Mouse (Mus musculus) midbrain, embryonic 14.5 days (tissue): Measurements from ENCODE around the gene Medag. TPM values are rescaled to one million over a fixed set of nuclear protein-coding genes. Genes with fewer than 3 reads are reported as not detected.

Experiments used
- ATAC-seq: fragments of 200-750 bp; cut with Nextera tagmentation; 2 replicates; pipeline ENCODE4 v1.8.0; 2017; ENCODE audit warnings: moderate number of reproducible peaks, moderate library complexity; ENCODE audit not compliant: low FRiP score, low TSS enrichment
- DNase-seq: peaks from one replicate; pipeline ENCODE4 v3.0.0-alpha.2; 2015
- H3K27ac ChIP-seq: fragments of 300-500 bp; sonication (generic); replicated peaks from 2 replicates; pipeline ENCODE4 v1.5.1; 2014; ENCODE audit warnings: mild to moderate bottlenecking, low read depth, low read length, moderate library complexity
- H3K27me3 ChIP-seq: fragments of 300-500 bp; sonication (generic); 2 replicates; pipeline ENCODE4 v1.6.1; 2014; ENCODE audit warnings: low read length, control low read depth, mixed read lengths; ENCODE audit not compliant: control insufficient read depth, insufficient read depth
- H3K36me3 ChIP-seq: fragments of 300-500 bp; sonication (generic); 2 replicates; pipeline ENCODE4 v1.6.1; 2014; ENCODE audit warnings: low read length, control low read depth; ENCODE audit not compliant: control insufficient read depth, insufficient read depth
- H3K4me1 ChIP-seq: fragments of 300-500 bp; sonication (generic); 2 replicates; pipeline ENCODE4 v1.6.1; 2014; ENCODE audit warnings: mild to moderate bottlenecking, antibody characterized with exemption, low read length, control low read depth; ENCODE audit not compliant: control insufficient read depth, insufficient read depth
- H3K4me2 ChIP-seq: fragments of 300-500 bp; sonication (generic); 2 replicates; pipeline ENCODE4 v1.6.1; 2014; ENCODE audit warnings: mild to moderate bottlenecking, low read length, moderate library complexity
- H3K4me3 ChIP-seq: fragments of 300-500 bp; sonication (generic); replicated peaks from 2 replicates; pipeline ENCODE4 v1.5.1; 2014; ENCODE audit warnings: low read depth, low read length
- H3K9ac ChIP-seq: fragments of 300-500 bp; sonication (generic); replicated peaks from 2 replicates; pipeline ENCODE4 v1.6.1; 2014; ENCODE audit warnings: mild to moderate bottlenecking, low read length, moderate library complexity
- H3K9me3 ChIP-seq: fragments of 300-500 bp; sonication (generic); 2 replicates; pipeline ENCODE4 v1.6.1; 2016; ENCODE audit warnings: low read length, control low read depth, mixed read lengths; ENCODE audit not compliant: control insufficient read depth
- WGBS: fragments of 180-500 bp; shearing (Covaris S2); extraction: QIAGEN DNeasy Blood & Tissue Kit; methylation state at CpG from one replicate; pipeline ENCODE4 v1.1.7; 2014; 5-methylcytosine and 5-hydroxymethylcytosine counted together
- polyA plus RNA-seq: library from polyadenylated mRNA; unstranded; fragments of >200 nt; fragmentation: Nextera tagmentation; extraction: Ambion mirVana; gene quantifications from 2 replicates; pipeline ENCODE4 v1.2.1, GENCODE M21; 2014

Medag gene
- polyA plus RNA-seq, 1 experiment from 2014 or later, result 5.9 TPM

DNA sequence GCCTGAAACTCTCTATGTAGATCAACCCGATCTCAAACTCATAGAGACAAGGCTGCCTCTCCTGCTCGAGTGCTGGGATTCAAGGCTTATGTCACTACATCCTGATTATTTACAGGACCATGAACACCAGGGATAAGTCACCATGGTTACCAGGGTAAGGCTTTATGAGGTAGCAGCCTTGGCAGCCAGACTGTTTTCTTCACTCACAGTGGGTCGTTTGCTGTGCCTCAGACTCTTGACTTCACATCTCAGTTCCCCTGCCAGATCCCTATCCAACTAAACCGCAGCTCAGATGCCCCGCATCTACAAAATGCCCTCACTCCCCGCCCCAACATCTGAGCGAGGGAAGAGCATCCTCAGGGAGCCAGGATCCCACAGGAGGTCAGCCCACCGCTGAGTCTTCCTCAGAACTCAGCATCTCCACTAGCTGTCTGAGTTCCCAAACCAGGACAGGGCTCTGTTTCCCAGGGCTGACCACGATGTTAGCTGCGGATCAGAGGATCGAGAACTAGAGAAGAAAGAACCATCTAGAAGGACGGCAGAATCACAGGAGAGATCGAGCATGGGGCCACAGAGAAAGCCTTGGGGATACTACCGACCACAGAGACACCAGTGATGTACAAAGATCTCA lies 30.2 kb downstream of the Medag start:
- 0 out of 2 replicates have a peak, but pooled peaks have one; percentile 25 for ATAC-seq
- Histone ChIP-seq H3K27me3 (no peaks in the 10 kb centered on the region), H3K4me2 (no peak overlapping the region), H3K4me3 (no peak overlapping the region), H3K27ac (peak overlapping the region; percentile 52), H3K4me1 (peaks cover 32% of the 10 kb centered on the region), H3K9me3 (no peaks in the 10 kb centered on the region), H3K9ac (no peak overlapping the region), H3K36me3 (no peaks in the 10 kb centered on the region)
- 28% methylated on average over 14 of the region's 14 CpGs for WGBS
- DNase-seq, result peak; percentile 82

DNA sequence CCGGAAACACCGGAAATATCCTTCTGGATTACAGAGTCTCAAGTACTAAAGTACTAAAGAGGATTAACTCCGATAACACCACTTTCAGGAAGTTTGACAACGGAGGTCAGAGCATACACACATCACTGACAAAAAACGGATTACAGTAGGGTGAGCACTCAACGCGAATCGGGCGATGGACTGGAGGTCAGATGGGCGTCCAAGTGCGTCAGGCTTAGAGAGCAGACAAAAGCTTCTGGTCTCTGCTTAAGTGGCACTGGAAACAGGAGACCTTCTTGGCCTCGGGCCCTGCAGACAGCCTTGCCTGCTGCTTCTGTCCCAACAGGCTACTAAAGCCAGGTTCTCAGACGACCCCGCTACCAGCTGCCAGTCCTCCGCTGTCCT lies 30.7 kb downstream of the Medag start:
- ATAC-seq (no peak), DNase-seq (peak; percentile 44)
- 0 out of 2 replicates have a peak overlapping the region, but pooled peaks have one; percentile 20 for H3K27ac ChIP-seq
- 28% methylated on average over 15 of the region's 15 CpGs for WGBS
- no peaks in the 10 kb centered on the region for H3K9me3 ChIP-seq
- peaks cover 32% of the 10 kb centered on the region for H3K4me1 ChIP-seq
- H3K27me3 ChIP-seq, result no peaks in the 10 kb centered on the region
- no peak overlapping the region for H3K9ac ChIP-seq
- no peak overlapping the region for H3K4me2 ChIP-seq
- H3K4me3 ChIP-seq, result no peak overlapping the region
- no peaks in the 10 kb centered on the region for H3K36me3 ChIP-seq

DNA sequence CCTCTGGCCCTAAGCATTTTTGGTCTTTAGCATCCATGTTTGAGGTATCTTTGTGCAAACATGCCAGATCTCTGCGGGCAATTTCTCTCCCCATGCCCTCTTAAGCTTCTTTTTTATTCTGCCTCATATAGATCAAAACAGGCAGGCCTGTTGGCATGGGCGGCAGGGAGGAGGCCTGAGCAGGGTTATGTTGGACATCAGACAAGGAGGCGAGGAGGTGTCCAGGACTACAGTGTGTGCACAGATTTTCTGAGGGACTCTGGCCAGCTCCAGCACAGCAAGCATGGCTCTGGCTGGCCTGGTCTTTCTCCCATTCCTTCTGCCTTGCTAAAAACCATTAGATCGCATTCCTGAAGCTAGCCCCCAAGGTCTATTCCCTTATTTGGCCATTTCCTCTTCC lies 32.9 kb downstream of the Medag start:
- H3K4me2 ChIP-seq, result no peak overlapping the region
- H3K27me3 ChIP-seq, result no peaks in the 10 kb centered on the region
- H3K27ac ChIP-seq, result no peak overlapping the region
- no peaks in the 10 kb centered on the region for H3K36me3 ChIP-seq
- DNase-seq (no peak), ATAC-seq (no peak)
- H3K4me3 ChIP-seq, result no peak overlapping the region
- 87% methylated on average over 4 of the region's 4 CpGs for WGBS
- H3K4me1 ChIP-seq, result peaks cover 25% of the 10 kb centered on the region
- peaks cover 4% of the 10 kb centered on the region; the same call in 1 of the 2 replicates for H3K9me3 ChIP-seq
- no peak overlapping the region for H3K9ac ChIP-seq

DNA sequence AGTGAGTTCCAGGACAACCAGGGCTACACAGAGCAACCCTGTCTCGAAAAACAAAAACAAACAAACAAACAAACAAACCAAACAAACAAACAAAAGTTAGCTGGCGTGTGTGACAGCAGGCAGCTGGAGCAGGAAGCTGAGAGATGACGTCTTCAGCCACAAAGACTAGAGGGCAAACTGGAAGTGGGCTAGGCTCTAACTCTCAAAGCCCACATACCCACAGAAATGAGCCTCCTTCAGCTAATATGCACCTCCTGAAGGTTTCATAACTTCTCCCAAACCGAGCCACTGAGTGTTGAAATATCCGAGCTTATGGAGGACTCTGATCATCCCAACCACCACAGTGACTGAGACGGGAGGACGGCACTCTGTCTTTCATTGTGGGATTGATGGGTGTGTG lies 34.9 kb downstream of the Medag start:
- H3K36me3 ChIP-seq, result no peaks in the 10 kb centered on the region
- H3K4me2 ChIP-seq, result no peak overlapping the region
- peaks cover 11% of the 10 kb centered on the region for H3K4me1 ChIP-seq
- no peak overlapping the region for H3K9ac ChIP-seq
- H3K27me3 ChIP-seq, result no peaks in the 10 kb centered on the region
- H3K9me3 ChIP-seq, result peaks cover 4% of the 10 kb centered on the region; the same call in 1 of the 2 replicates
- WGBS, result 94% methylated on average over 7 of the region's 7 CpGs
- H3K27ac ChIP-seq, result no peak overlapping the region
- DNase-seq (no peak), ATAC-seq (no peak)
- no peak overlapping the region for H3K4me3 ChIP-seq

DNA sequence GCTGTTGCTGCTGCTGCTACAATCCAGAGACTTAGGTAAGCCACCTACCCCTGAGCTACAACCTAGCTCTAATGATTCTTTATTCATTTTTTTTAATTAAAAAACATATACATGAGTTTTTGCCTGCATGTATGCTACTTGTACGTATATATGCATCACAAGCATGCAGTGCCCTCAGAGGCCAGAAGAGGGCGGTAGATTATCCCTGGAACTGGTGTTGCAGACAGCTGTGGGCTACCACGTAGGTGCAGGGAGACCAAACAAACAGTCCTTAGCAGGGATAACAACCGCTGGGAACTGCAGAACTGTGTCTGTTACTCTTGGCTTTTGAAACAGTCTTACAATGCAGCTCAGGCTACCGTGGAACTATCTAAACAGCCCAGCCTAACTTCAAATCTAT lies 36.2 kb downstream of the Medag start:
- Histone ChIP-seq H3K4me1 (no peaks in the 10 kb centered on the region), H3K4me2 (no peak overlapping the region), H3K9me3 (peaks cover 4% of the 10 kb centered on the region; the same call in 1 of the 2 replicates), H3K27me3 (no peaks in the 10 kb centered on the region), H3K9ac (no peak overlapping the region), H3K4me3 (no peak overlapping the region), H3K27ac (no peak overlapping the region), H3K36me3 (no peaks in the 10 kb centered on the region)
- DNase-seq (no peak), ATAC-seq (no peak)
- 82% methylated on average over 5 of the region's 5 CpGs for WGBS

DNA sequence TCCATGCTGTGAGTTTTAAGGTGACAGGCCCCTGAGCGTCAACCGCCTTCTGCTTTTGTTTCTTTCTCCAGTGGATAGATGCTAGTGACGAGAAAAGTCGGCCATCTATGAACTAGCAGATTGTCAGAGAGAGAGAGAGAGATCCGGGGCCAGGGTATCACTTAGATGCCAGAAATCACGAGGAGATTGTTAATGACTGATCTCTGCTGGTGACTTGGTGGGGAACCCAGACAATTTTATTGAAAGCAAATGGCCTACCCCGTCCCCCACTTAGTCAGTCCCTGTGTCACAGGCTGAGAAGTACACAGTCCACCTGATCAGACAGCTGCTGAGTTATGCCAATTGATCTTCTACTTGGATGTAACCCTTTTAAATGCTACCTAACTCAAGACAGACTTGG lies 37.9 kb downstream of the Medag start:
- ATAC-seq (no peak), DNase-seq (no peak)
- no peaks in the 10 kb centered on the region for H3K36me3 ChIP-seq
- H3K27ac ChIP-seq, result no peak overlapping the region
- 86% methylated on average over 7 of the region's 7 CpGs for WGBS
- no peaks in the 10 kb centered on the region for H3K4me1 ChIP-seq
- H3K9ac ChIP-seq, result no peak overlapping the region
- H3K9me3 ChIP-seq, result peaks cover 4% of the 10 kb centered on the region; the same call in 1 of the 2 replicates
- no peak overlapping the region for H3K4me2 ChIP-seq
- no peaks in the 10 kb centered on the region for H3K27me3 ChIP-seq
- H3K4me3 ChIP-seq, result no peak overlapping the region

DNA sequence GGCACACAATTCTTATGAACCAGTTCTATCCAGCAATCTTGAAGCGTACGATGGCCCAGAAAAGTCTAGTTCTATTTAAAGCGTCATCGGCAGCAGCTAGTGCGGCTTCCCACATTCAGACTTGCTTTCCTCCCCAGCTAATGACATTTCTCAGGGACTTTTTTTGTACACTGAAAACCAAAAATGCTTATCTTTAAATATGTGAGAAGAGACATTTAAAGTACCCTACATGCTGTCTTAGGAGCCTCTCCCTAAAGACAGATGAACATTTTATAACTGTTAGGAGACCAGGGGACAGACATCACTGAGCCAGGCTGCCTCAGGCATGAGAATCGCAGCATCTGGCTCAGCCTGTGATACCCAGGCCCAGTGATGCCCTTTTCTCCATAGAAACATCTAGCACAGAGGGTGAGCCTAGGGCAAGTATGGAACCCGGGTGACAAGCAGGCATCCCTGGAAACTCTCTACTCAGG lies 39.7 kb downstream of the Medag start:
- 85% methylated on average over 7 of the region's 7 CpGs for WGBS
- H3K4me1 ChIP-seq, result no peaks in the 10 kb centered on the region
- no peak overlapping the region for H3K4me3 ChIP-seq
- H3K9me3 ChIP-seq, result peaks cover 4% of the 10 kb centered on the region; the same call in 1 of the 2 replicates
- no peaks in the 10 kb centered on the region for H3K27me3 ChIP-seq
- no peak overlapping the region for H3K9ac ChIP-seq
- H3K27ac ChIP-seq, result no peak overlapping the region
- no peak overlapping the region for H3K4me2 ChIP-seq
- no peaks in the 10 kb centered on the region for H3K36me3 ChIP-seq
- DNase-seq, result no peak
- no peak for ATAC-seq

DNA sequence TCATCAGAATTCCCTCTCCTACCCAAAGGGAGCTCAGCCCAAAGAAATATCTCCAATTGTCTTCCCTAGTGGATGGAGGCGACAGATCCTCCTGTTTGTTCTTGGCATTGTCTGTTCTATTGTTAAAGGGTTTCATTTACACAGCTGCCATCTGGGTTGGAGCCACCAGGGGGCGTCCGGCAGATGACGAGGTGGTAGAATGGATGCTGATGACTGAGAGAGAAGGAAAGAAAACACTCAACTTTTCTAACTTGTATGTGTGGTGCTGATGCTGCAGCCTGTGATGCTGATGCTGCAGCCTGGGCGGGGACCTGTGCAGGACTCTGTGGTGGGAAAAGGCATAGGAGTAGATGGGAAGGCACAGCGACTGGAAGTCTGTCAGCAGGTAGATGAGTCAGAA lies 42.7 kb downstream of the Medag start:
- no peak for ATAC-seq
- peak; percentile 65 for DNase-seq
- WGBS, result 32% methylated on average over 6 of the region's 6 CpGs

DNA sequence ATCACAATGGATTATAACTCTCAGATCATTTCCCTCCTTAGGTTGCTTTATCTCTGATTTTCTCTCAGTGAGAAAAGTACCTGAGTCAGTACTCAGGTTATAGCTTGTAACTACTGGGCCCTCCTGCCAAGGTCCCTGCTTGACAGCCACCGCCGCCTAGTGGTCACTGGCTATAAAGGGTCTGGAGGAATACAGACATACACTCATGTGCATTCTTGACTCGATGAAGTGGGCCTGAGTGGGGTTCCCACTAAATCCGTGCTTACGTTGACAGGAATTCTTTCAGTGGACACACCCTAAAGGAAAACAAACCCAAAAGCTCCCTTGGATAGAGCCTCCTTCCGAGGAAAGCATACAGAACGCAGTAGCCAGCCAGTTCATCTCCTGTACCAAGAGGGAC lies 45.0 kb downstream of the Medag start:
- no peak for ATAC-seq
- DNase-seq, result no peak
- WGBS, result 92% methylated on average over 7 of the region's 7 CpGs

More for the DNA sequence above, 42.7 kb downstream of the Medag start:
- Histone ChIP-seq H3K4me1 (no peaks in the 10 kb centered on the region), H3K9me3 (no peaks in the 10 kb centered on the region), H3K36me3 (no peaks in the 10 kb centered on the region), H3K9ac (no peak overlapping the region), H3K27me3 (no peaks in the 10 kb centered on the region), H3K27ac (no peak overlapping the region), H3K4me3 (no peak overlapping the region), H3K4me2 (no peak overlapping the region)

More for the DNA sequence above, 45.0 kb downstream of the Medag start:
- Histone ChIP-seq H3K4me2 (no peak overlapping the region), H3K4me1 (0 out of 2 replicates have a peak, but pooled peaks cover 2% of the 10 kb centered on the region), H3K9ac (no peak overlapping the region), H3K36me3 (no peaks in the 10 kb centered on the region), H3K27me3 (no peaks in the 10 kb centered on the region), H3K4me3 (no peak overlapping the region), H3K9me3 (no peaks in the 10 kb centered on the region), H3K27ac (no peak overlapping the region)
